Mouse (Mus musculus): Measurements from ENCODE around the gene Neurl3.

- TF ChIP-seq POLR2A (IDR thresholded peaks at IDR 0.05; ENCODE audit: insufficient read length, low read depth) = no peak
- no peak for TF ChIP-seq E2F4 (IDR thresholded peaks at IDR 0.05; ENCODE audit: insufficient read depth)
- TF ChIP-seq USF1 (IDR thresholded peaks at IDR 0.05; ENCODE audit: low read depth) = no peak
- TF ChIP-seq POLR2AphosphoS2 (IDR thresholded peaks at IDR 0.05; ENCODE audit: insufficient read length, low read depth) = no peak
- TF ChIP-seq MYOG (IDR thresholded peaks at IDR 0.05; ENCODE audit: control insufficient read depth in 1 of 3, insufficient read depth in 1 of 3, insufficient read length in 2 of 3, low read depth in 2 of 3) = no peak
- TF ChIP-seq TCF12 (IDR thresholded peaks at IDR 0.05; ENCODE audit: insufficient read depth, poor library complexity, severe bottlenecking) = no peak
- TF ChIP-seq CEBPB (IDR thresholded peaks at IDR 0.05; ENCODE audit: insufficient read depth, poor library complexity, severe bottlenecking) = no peak
- TF ChIP-seq MYOD1 (IDR thresholded peaks at IDR 0.05; ENCODE audit: control insufficient read depth in 1 of 3, insufficient read length in 2 of 3, low read depth in 2 of 3) = no peak
- TF ChIP-seq MAX (IDR thresholded peaks at IDR 0.05; ENCODE audit: low read depth) = no peak
- TF ChIP-seq REST (IDR thresholded peaks at IDR 0.05; ENCODE audit: insufficient read depth, insufficient read length) = no peak
- TF ChIP-seq SRF (IDR thresholded peaks at IDR 0.05; ENCODE audit: control insufficient read depth, insufficient read length, low read depth) = no peak
Observed at GRCm38 (mm10) chr1:36293470-36293869, 19.0 kb upstream of the Neurl3 start.
